Mouse (Mus musculus) embryonic fibroblast, embryonic 13.5 days (primary cell): Measurements from ENCODE around the gene Slc9a8. TPM values are rescaled to one million over a fixed set of nuclear protein-coding genes. Genes with fewer than 3 reads are reported as not detected.

Source experiments
- H3K27ac ChIP-seq: 2 replicates; pipeline ENCODE4 v1.5.1; 2012; ENCODE audit warnings: low read length, control low read depth, inconsistent platforms; ENCODE audit not compliant: insufficient read depth
- H3K4me1 ChIP-seq: 2 replicates; pipeline ENCODE4 v1.6.1; 2011; ENCODE audit warnings: low read length; ENCODE audit not compliant: control insufficient read depth, insufficient read depth
- H3K4me3 ChIP-seq: 2 replicates; pipeline ENCODE4 v1.5.1; 2011; ENCODE audit warnings: mild to moderate bottlenecking, control low read depth, low read length; ENCODE audit not compliant: insufficient read depth
- CTCF ChIP-seq: IDR thresholded peaks from 2 replicates; pipeline ENCODE4 v1.5.1; 2011; ENCODE audit warnings: mild to moderate bottlenecking, control low read depth, low read length, moderate library complexity, borderline replicate concordance; ENCODE audit not compliant: insufficient read depth
- POLR2A ChIP-seq: IDR thresholded peaks from 2 replicates; pipeline ENCODE4 v1.6.1; 2011; ENCODE audit warnings: low read depth, mild to moderate bottlenecking, control low read depth, low read length, moderate library complexity
- polyA plus RNA-seq: library from polyadenylated mRNA; stranded (reverse); fragments of >200 nt; gene quantifications from 2 replicates; pipeline ENCODE4 v1.2.4, GENCODE M21; 2011; ENCODE audit warnings: low read depth; ENCODE audit not compliant: missing spikeins, insufficient read length

Gene Slc9a8
- polyA plus RNA-seq, 1 experiment: 38.0 TPM

DNA sequence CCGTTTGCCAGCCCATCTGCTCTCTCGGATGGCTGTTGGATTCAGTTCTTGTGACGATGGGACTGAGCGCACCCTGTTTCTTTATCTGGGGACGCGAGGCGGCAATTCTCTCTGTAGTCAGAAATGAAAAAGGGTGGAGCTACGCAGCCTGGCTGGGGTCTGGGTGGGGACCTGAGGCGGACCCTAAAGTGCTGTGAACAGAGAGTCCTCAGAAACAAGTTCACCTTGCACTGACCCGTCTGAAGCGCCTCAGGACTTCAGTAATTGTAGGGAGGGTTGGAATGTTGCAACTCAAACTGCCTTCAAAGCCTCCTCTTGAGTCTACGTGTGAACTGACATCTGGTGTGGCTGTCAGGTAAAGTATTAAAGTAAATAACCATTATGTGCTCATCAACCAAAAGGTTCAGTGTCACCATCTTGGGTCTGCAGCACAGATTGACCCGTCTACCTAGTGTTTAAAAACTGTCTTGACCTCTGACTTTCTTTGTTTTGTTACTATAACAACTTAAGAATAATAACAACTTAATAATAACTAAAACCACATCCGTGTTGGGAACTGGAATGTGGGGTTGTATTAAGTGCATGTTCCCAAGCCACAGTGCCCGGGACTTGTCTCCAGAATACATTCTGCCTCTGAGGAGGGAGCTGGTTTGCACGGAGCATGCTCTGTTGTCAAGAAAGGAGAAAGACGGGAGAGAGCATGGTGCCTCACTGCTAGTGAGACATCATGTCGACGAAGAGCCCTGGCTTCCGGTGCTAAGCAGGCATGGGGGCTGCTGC, 16.2 kb upstream of the Slc9a8 start:
- Histone ChIP-seq H3K4me1 (0 out of 2 replicates have a peak, but pooled peaks cover under 1% of the 10 kb centered on the region), H3K4me3 (no peak overlapping the region), H3K27ac (no peak overlapping the region)
- TF ChIP-seq POLR2A (no peak), CTCF (no peak)

DNA sequence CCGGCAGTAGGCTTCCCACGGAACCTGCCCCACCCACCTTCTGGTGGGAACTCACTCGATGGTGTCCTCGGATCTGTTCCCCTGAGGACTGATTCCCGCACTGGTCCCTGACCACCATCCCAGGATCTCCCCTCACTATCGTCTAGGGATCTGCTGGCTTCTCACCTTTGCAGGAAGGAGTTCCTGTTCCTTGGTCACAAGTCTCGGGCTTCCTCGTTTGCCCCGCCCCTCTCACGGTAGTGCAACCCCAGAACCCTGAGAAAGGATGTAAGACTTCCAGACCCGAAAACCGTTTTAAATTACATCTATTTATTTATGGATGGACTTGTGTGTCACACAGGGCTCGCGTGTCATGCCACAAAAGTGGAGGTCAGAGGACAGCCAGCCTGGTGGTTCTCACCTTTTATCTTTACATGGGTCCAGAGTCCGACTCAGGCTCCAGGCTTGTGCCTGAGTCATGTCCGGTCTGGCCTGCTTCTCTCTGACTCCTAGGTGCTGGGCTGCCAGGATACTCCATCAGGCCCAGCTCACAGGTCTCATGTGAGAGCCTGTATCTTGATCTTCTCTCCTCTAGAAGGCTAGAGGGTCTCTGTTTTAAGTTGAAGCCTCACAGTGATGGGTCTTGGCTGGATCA, 14.1 kb upstream of the Slc9a8 start:
- Histone ChIP-seq H3K4me1 (no peaks in the 10 kb centered on the region), H3K4me3 (no peak overlapping the region), H3K27ac (no peak overlapping the region)
- no peak for TF ChIP-seq CTCF
- no peak for TF ChIP-seq POLR2A

DNA sequence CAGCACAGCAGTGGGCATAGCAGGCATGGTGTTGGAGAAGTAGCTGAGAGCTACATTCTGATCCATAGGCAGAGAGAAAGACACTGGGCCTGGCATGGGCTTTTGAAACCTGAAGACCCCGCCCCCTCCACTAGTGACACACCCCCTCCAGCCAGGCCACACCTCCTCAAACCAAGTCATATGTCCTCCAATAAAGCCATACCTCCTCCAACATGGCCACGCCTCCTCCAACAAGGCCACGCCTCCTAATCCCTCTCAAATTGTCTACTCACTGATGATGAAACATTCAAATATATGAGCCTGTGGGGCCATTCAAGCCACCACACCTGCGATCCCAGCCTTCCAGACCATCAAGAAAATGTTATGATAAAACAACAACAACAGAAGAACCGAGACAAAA, 7.1 kb upstream of the Slc9a8 start:
- no peak for TF ChIP-seq CTCF
- TF ChIP-seq POLR2A: no peak
- H3K27ac ChIP-seq: no peak overlapping the region
- H3K4me3 ChIP-seq: no peak overlapping the region
- H3K4me1 ChIP-seq: no peaks in the 10 kb centered on the region

- no peak overlapping the region for H3K4me3 ChIP-seq
- no peak overlapping the region for H3K27ac ChIP-seq
- no peaks in the 10 kb centered on the region for H3K4me1 ChIP-seq
- TF ChIP-seq POLR2A: no peak
- TF ChIP-seq CTCF: no peak
Measured at GRCm38 (mm10) chr2:167415970-167416563, 5.4 kb upstream of the Slc9a8 start.

DNA sequence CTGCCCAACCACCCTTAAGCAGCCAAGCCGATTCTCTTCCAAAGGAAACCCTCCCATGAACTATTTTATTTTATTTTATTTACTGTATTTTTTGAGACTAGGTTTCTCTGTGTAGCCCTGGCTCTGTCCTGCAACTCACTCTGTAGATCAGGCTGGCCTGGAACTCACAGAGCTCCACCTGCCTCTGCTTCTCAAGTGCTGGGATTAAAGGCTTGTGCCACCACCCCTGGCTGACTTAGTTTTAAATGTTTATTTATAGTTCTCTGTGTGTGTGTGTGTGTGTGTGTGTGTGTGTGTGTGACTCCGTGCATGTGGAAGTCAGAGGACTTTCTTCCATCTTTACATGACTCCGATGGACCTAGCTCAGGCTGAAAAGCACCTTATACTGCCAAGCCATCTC, 4.5 kb upstream of the Slc9a8 start:
- Histone ChIP-seq H3K27ac (no peak overlapping the region), H3K4me1 (no peaks in the 10 kb centered on the region), H3K4me3 (no peak overlapping the region)
- no peak for TF ChIP-seq POLR2A
- no peak for TF ChIP-seq CTCF

GRCm38 (mm10) chr2:167417694-167418093, 3.8 kb upstream of the Slc9a8 start:
- H3K4me1 ChIP-seq: peaks cover 4% of the 10 kb centered on the region
- H3K4me3 ChIP-seq: no peak overlapping the region
- no peak overlapping the region for H3K27ac ChIP-seq
- peak; percentile 60; the same call in 1 of the 2 replicates for TF ChIP-seq CTCF
- no peak for TF ChIP-seq POLR2A

DNA sequence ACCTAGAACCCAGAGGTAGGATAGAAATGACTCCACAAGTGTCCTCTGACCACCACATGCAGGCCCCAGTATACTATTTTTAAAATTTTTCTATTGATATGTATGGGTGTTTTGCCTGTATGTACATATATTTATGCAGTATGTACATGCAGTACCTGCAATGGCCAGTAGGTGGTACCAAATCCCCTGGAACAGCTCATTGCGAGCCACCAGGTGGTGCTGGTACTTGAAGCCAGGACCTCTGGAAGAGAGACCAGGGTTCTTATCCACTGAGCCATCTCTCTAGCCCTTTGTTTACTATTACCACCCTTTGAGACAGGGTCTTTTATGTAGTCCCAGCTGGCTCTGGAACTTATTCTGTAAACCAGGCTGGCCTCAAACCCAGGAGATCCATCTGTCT, 2.3 kb upstream of the Slc9a8 start:
- no peak overlapping the region for H3K27ac ChIP-seq
- no peak overlapping the region for H3K4me3 ChIP-seq
- H3K4me1 ChIP-seq: peaks cover 4% of the 10 kb centered on the region
- TF ChIP-seq POLR2A (0 out of 2 replicates have a peak, but pooled peaks have one; percentile 21), CTCF (peak; percentile 61; the same call in 1 of the 2 replicates)

- peak overlapping the region; percentile 96 for H3K27ac ChIP-seq
- peak overlapping the region; percentile 85 for H3K4me3 ChIP-seq
- no peak for TF ChIP-seq CTCF
- no peak for TF ChIP-seq POLR2A
- peaks cover 4% of the 10 kb centered on the region for H3K4me1 ChIP-seq
Measured at GRCm38 (mm10) chr2:167420811-167421241, 686 bp upstream of the Slc9a8 start.

DNA sequence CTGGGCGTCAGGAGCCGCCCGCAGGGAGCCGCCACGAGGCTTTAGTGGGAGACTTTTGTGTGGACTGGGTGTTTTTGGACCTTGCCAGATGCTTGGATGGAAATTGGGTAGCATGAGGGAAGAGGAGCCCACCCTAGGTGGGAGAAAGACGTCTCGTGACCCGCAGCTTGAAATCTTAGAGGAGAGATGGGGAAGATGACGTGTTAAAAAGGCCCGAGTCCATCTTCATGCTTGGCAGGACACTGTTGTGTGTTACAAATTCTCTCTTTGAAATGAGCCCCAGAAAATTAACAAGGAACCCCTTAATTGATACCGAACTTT, 598 bp downstream of the Slc9a8 start:
- peak overlapping the region; percentile 85 for H3K4me3 ChIP-seq
- H3K27ac ChIP-seq: peak overlapping the region; percentile 96
- TF ChIP-seq POLR2A (no peak), CTCF (no peak)
- peaks cover 4% of the 10 kb centered on the region for H3K4me1 ChIP-seq
